In the genomic region with DNA sequence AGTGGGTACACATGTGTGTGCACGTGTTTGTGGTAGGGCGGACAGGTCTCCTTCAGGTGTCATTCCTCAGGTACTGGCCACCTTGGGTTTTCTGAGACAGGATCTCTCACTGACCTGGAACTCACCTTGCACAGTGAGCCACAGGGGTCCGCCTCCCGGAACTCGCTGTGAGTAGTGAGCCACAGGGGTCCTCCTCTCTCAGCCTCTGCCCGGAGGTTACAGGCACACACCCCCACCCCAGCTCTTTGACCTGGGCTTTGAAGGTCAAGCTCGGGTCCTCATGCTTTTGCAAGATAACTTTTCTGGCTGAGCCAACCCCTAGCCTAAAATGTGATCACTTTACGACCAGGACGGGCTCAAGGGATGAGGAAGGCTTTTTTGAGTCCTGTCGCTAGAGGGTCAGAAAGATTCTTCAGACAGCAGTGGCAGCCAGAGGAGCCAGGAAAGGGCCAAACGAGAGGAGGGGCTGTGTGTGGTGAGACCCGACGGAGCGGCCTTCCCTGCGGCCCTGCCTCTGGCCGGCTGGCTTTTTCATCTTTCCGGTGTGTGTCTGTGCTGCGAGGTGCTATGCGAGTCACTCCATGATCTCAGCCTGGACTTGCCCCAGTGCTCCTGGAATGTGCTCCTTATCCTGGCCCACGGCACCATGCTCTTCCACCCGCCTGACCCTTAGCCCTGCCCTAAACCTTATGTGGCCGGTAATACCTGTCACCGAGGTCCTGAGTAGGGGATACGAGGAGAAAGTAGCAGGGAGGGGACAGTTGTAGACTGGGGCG, we compare ENCODE assay signal across 12 mouse cellular contexts. TPM values are rescaled to one million over a fixed set of nuclear protein-coding genes. Genes with fewer than 3 reads are reported as not detected.
A peak's percentile ranks its signal among the peaks of the same experiment; 100 is the strongest.
DNase-seq lines count a peak whose midpoint lies in the region; ATAC-seq and TF ChIP-seq lines count a peak whose summit lies in the region.
"Had no signal": no experiment of that assay in that cellular context is flagged by ENCODE, and none has a peak within 500 bp of the region (broad histone marks: within the 10 kb centered on the region; RNA-seq: fewer than 3 reads in every experiment).

No protein-coding gene starts in this region.

- no peaks in the 10 kb centered on the region for H3K9me3 ChIP-seq in lung, embryonic 16.5 days (ENCODE audit: control insufficient read depth, low read length)
- H3K9me3 ChIP-seq in intestine, embryonic 15.5 days: no peaks in the 10 kb centered on the region
- H3K9me3 ChIP-seq in stomach, postnatal 0 days (ENCODE audit: control insufficient read depth, low read length): no peaks in the 10 kb centered on the region
- H3K9me3 ChIP-seq: embryonic facial prominence, embryonic 13.5 days; neural tube, embryonic 12.5 days had no signal

- no peak for TF ChIP-seq CTCF in stomach, postnatal 0 days (IDR thresholded peaks at IDR 0.05; ENCODE audit: low read depth)

- no peak overlapping the region for H3K9ac ChIP-seq in lung, embryonic 16.5 days (ENCODE audit: low read length)
- 0 out of 2 replicates have a peak overlapping the region, but pooled peaks have one; percentile 4 for H3K9ac ChIP-seq in intestine, embryonic 15.5 days
- H3K9ac ChIP-seq in stomach, postnatal 0 days (ENCODE audit: low read length): peak overlapping the region; percentile 18; the same call in 1 of the 2 replicates
- H3K9ac ChIP-seq: neural tube, embryonic 12.5 days had no signal

- TF ChIP-seq EP300 in stomach, postnatal 0 days (optimal IDR thresholded peaks at IDR 0.05): no peak

- ATAC-seq in lung, embryonic 16.5 days (ENCODE audit: low read depth): no peak
- no peak for ATAC-seq in intestine, embryonic 15.5 days
- ATAC-seq in stomach, postnatal 0 days (ENCODE audit: low FRiP score, low TSS enrichment): 0 out of 2 replicates have a peak, but pooled peaks have one; percentile 5

- no peak overlapping the region for H3K4me3 ChIP-seq in lung, embryonic 16.5 days (ENCODE audit: low read length)
- H3K4me3 ChIP-seq in intestine, embryonic 15.5 days (replicated peaks): no peak overlapping the region
- H3K4me3 ChIP-seq in stomach, postnatal 0 days (ENCODE audit: low read depth, low read length): no peak overlapping the region
- H3K4me3 ChIP-seq: embryonic facial prominence, embryonic 13.5 days; neural tube, embryonic 12.5 days had no signal

- DNase-seq in lung, postnatal 14 days: no peak
- DNase-seq in kidney, postnatal 14 days: peak; percentile 62
- DNase-seq in stomach, postnatal 0 days (ENCODE audit: low spot score): no peak
- DNase-seq in thymus, postnatal 0 days (ENCODE audit: low spot score): no peak
- no peak for DNase-seq in frontal cortex, postnatal 14 days (ENCODE audit: low spot score in 2 of 2)
- DNase-seq: gastrocnemius, postnatal 14 days; lung, postnatal 10 days; spleen, adult 18-20 months had no signal

- peaks cover 66% of the 10 kb centered on the region for H3K4me1 ChIP-seq in lung, embryonic 16.5 days (replicated peaks; ENCODE audit: control insufficient read depth, insufficient read depth, low read length)
- peaks cover 67% of the 10 kb centered on the region for H3K4me1 ChIP-seq in intestine, embryonic 15.5 days (replicated peaks)
- H3K4me1 ChIP-seq in stomach, postnatal 0 days (replicated peaks; ENCODE audit: control insufficient read depth, insufficient read depth): peaks cover 15% of the 10 kb centered on the region

- 0 out of 2 replicates have a peak overlapping the region, but pooled peaks have one; percentile 24 for H3K4me2 ChIP-seq in lung, embryonic 16.5 days (ENCODE audit: low read depth, low read length)
- H3K4me2 ChIP-seq in intestine, embryonic 15.5 days (replicated peaks): peak overlapping the region; percentile 41
- H3K4me2 ChIP-seq in stomach, postnatal 0 days (replicated peaks; ENCODE audit: low read depth): peak overlapping the region; percentile 27
- H3K4me2 ChIP-seq: embryonic facial prominence, embryonic 13.5 days; neural tube, embryonic 12.5 days had no signal

- peaks cover 3% of the 10 kb centered on the region; the same call in 1 of the 2 replicates for H3K27me3 ChIP-seq in lung, embryonic 16.5 days (ENCODE audit: control insufficient read depth, insufficient read depth, low read depth, low read length)
- H3K27me3 ChIP-seq in intestine, embryonic 15.5 days (replicated peaks): no peaks in the 10 kb centered on the region
- H3K27me3 ChIP-seq in stomach, postnatal 0 days (ENCODE audit: control insufficient read depth, insufficient read depth, low read length): no peaks in the 10 kb centered on the region

- WGBS in lung, embryonic 16.5 days: 27% methylated on average over 25 of the region's 25 CpGs
- 34% methylated on average over 25 of the region's 25 CpGs for WGBS in intestine, embryonic 15.5 days
- 39% methylated on average over 25 of the region's 25 CpGs for WGBS in stomach, postnatal 0 days

- no peaks in the 10 kb centered on the region for H3K36me3 ChIP-seq in lung, embryonic 16.5 days (ENCODE audit: control insufficient read depth, insufficient read depth, low read length)
- no peaks in the 10 kb centered on the region for H3K36me3 ChIP-seq in intestine, embryonic 15.5 days
- H3K36me3 ChIP-seq in stomach, postnatal 0 days (ENCODE audit: control insufficient read depth, insufficient read depth, low read length): no peaks in the 10 kb centered on the region
- H3K36me3 ChIP-seq: embryonic facial prominence, embryonic 13.5 days; neural tube, embryonic 12.5 days had no signal

- peak overlapping the region; percentile 95 for H3K27ac ChIP-seq in lung, embryonic 16.5 days (ENCODE audit: low read length)
- peak overlapping the region; percentile 19; the same call in 1 of the 2 replicates for H3K27ac ChIP-seq in intestine, embryonic 15.5 days
- H3K27ac ChIP-seq in stomach, postnatal 0 days (replicated peaks): peak overlapping the region; percentile 76
- H3K27ac ChIP-seq: embryonic facial prominence, embryonic 13.5 days; neural tube, embryonic 12.5 days had no signal

RNA-seq across cellular contexts. Expression of gene Llgl2, which starts 6.9 kb away (rescaled TPM):
- polyA plus RNA-seq in lung, embryonic 16.5 days (2015; fragmentation: Nextera tagmentation; extraction: Ambion mirVana): 45.0 and 58.7 TPM in 2 replicates
- polyA plus RNA-seq in intestine, embryonic 15.5 days (2015; fragmentation: Nextera tagmentation; extraction: Ambion mirVana): 77.2 and 80.6 TPM in 2 replicates
- polyA plus RNA-seq in stomach, postnatal 0 days (2015; fragmentation: Nextera tagmentation; extraction: Ambion mirVana): 58.4 and 63.5 TPM in 2 replicates
- 15.6 and 15.7 TPM in 2 replicates for polyA plus RNA-seq in thymus, postnatal 0 days (2015; fragmentation: Nextera tagmentation; extraction: Ambion mirVana)

RNA-seq across cellular contexts. Expression of gene Tsen54, which starts 16.2 kb away (rescaled TPM):
- 36.9 and 38.1 TPM in 2 replicates for polyA plus RNA-seq in lung, embryonic 16.5 days (2015; fragmentation: Nextera tagmentation; extraction: Ambion mirVana)
- polyA plus RNA-seq in intestine, embryonic 15.5 days (2015; fragmentation: Nextera tagmentation; extraction: Ambion mirVana): 31.3 and 34.9 TPM in 2 replicates
- polyA plus RNA-seq in stomach, postnatal 0 days (2015; fragmentation: Nextera tagmentation; extraction: Ambion mirVana): 18.8 and 20.1 TPM in 2 replicates
- polyA plus RNA-seq in thymus, postnatal 0 days (2015; fragmentation: Nextera tagmentation; extraction: Ambion mirVana): 23.4 and 23.5 TPM in 2 replicates

RNA-seq across cellular contexts. Expression of gene Caskin2, which starts 17.3 kb away (rescaled TPM):
- polyA plus RNA-seq in lung, embryonic 16.5 days (2015; fragmentation: Nextera tagmentation; extraction: Ambion mirVana): 21.6 and 22.0 TPM in 2 replicates
- 12.0 and 12.1 TPM in 2 replicates for polyA plus RNA-seq in intestine, embryonic 15.5 days (2015; fragmentation: Nextera tagmentation; extraction: Ambion mirVana)
- 6.6 and 8.6 TPM in 2 replicates for polyA plus RNA-seq in stomach, postnatal 0 days (2015; fragmentation: Nextera tagmentation; extraction: Ambion mirVana)
- polyA plus RNA-seq in thymus, postnatal 0 days (2015; fragmentation: Nextera tagmentation; extraction: Ambion mirVana): 3.5 and 3.7 TPM in 2 replicates

RNA-seq across cellular contexts. Expression of gene Myo15b, which starts 27.5 kb away (rescaled TPM):
- 0.83 and 2.0 TPM in 2 replicates for polyA plus RNA-seq in lung, embryonic 16.5 days (2015; fragmentation: Nextera tagmentation; extraction: Ambion mirVana)
- polyA plus RNA-seq in intestine, embryonic 15.5 days (2015; fragmentation: Nextera tagmentation; extraction: Ambion mirVana): 95.2 and 111 TPM in 2 replicates
- polyA plus RNA-seq in stomach, postnatal 0 days (2015; fragmentation: Nextera tagmentation; extraction: Ambion mirVana): 16.0 and 18.2 TPM in 2 replicates
- 1.4 and 1.5 TPM in 2 replicates for polyA plus RNA-seq in thymus, postnatal 0 days (2015; fragmentation: Nextera tagmentation; extraction: Ambion mirVana)

Comparison
In these comparisons a context has a peak if more than half of its experiments do, and no peak if none do; other contexts are left out.
1. H3K27ac ChIP-seq: peak in every context shown above with its lines; median percentile 95 in lung, embryonic 16.5 days; 76 in stomach, postnatal 0 days; 19 in intestine, embryonic 15.5 days.